Mouse (Mus musculus): ENCODE data around the gene Irs2. TPM values are rescaled to one million over a fixed set of nuclear protein-coding genes. Genes with fewer than 3 reads are reported as not detected.

Gene Irs2
- total and polyA plus RNA-seq, 2 experiments, result 4.8 to 8.6 TPM

DNA sequence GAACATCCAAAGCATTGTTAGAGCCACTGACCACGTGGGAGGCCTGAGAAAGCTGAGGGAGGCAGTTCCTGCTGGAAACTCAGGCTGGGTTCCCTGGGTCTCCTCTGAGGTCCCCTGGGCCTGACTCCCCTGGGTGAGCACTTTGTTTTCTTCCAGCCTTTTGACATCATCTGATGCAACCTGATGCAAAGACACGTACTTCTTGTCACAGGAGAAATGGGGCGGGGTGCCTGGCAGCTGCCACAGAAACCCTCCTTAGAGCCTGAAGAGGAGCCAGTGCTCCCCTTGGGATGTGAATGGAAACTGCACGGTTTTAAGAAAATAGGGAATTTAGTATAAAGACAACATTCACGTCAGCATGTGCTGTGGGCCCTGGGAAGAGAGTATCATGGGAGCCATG, 55.6 kb downstream of the Irs2 start:
- no peak for TF ChIP-seq POLR2A (IDR thresholded peaks at IDR 0.05; ENCODE audit: extremely low read depth, insufficient read depth, low read length)
- TF ChIP-seq CTCF (IDR thresholded peaks at IDR 0.05; ENCODE audit: low read depth, low read length), result no peak
- Histone ChIP-seq H3K27me3 (ENCODE audit: control insufficient read depth, insufficient read depth, low read length) (no peaks in the 10 kb centered on the region), H3K79me2 (ENCODE audit: control insufficient read depth, insufficient read depth, low read length) (no peaks in the 10 kb centered on the region), H3K4me3 (ENCODE audit: insufficient read depth, low read depth, low read length) (no peak overlapping the region), H3K36me3 (ENCODE audit: control insufficient read depth, insufficient read depth, low read length) (no peaks in the 10 kb centered on the region), H3K27ac (replicated peaks; ENCODE audit: insufficient read depth, low read depth, low read length) (no peak overlapping the region), H3K4me1 (ENCODE audit: control insufficient read depth, insufficient read depth, low read length) (peaks cover 9% of the 10 kb centered on the region), H3K9ac (ENCODE audit: low read depth, low read length) (no peak overlapping the region)
- 75% methylated on average over 5 of the region's 5 CpGs for WGBS
- DNase-seq (ENCODE audit: extremely low read depth, low read depth, low spot score), result no peak

DNA sequence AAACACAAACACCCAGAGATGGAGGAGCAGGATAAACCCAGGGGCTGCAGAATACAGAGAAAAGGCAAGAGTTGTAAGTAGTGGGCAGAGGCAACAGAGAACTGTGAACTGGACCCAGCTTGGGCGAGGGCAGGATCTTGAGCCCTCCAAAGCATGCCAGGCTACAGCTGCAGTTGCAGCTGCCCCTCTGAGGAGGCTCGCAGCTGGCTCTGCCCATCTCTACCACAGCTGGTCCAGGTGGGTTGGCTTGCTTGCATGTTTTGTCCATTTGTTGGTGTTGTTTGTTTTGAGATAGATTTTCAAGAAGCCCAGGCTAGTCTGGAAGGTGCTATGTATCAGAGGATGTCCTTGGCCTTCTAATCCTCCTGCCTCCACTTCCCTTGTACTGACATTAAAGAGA, 56.0 kb downstream of the Irs2 start:
- TF ChIP-seq CTCF (IDR thresholded peaks at IDR 0.05; ENCODE audit: low read depth, low read length) (no peak), POLR2A (IDR thresholded peaks at IDR 0.05; ENCODE audit: extremely low read depth, insufficient read depth, low read length) (no peak)
- H3K27me3 ChIP-seq (ENCODE audit: control insufficient read depth, insufficient read depth, low read length), result no peaks in the 10 kb centered on the region
- no peaks in the 10 kb centered on the region for H3K36me3 ChIP-seq (ENCODE audit: control insufficient read depth, insufficient read depth, low read length)
- no peaks in the 10 kb centered on the region for H3K79me2 ChIP-seq (ENCODE audit: control insufficient read depth, insufficient read depth, low read length)
- no peak overlapping the region for H3K9ac ChIP-seq (ENCODE audit: low read depth, low read length)
- no peak overlapping the region for H3K27ac ChIP-seq (replicated peaks; ENCODE audit: insufficient read depth, low read depth, low read length)
- no peak for DNase-seq (ENCODE audit: extremely low read depth, low read depth, low spot score)
- WGBS, result 96% methylated on average over 2 of the region's 2 CpGs
- H3K4me3 ChIP-seq (ENCODE audit: insufficient read depth, low read depth, low read length), result no peak overlapping the region
- peaks cover 10% of the 10 kb centered on the region for H3K4me1 ChIP-seq (ENCODE audit: control insufficient read depth, insufficient read depth, low read length)

- WGBS, result 96% methylated on average over 4 of the region's 4 CpGs
- peaks cover 9% of the 10 kb centered on the region; the same call in 1 of the 2 replicates for H3K4me1 ChIP-seq (ENCODE audit: control insufficient read depth, insufficient read depth, low read length)
- no peaks in the 10 kb centered on the region for H3K27me3 ChIP-seq (ENCODE audit: control insufficient read depth, insufficient read depth, low read length)
- no peaks in the 10 kb centered on the region for H3K36me3 ChIP-seq (ENCODE audit: control insufficient read depth, insufficient read depth, low read length)
- no peak for DNase-seq (ENCODE audit: extremely low read depth, low read depth, low spot score)
- no peak overlapping the region for H3K27ac ChIP-seq (replicated peaks; ENCODE audit: insufficient read depth, low read depth, low read length)
- no peak overlapping the region for H3K9ac ChIP-seq (ENCODE audit: low read depth, low read length)
- TF ChIP-seq CTCF (IDR thresholded peaks at IDR 0.05; ENCODE audit: low read depth, low read length) (no peak), POLR2A (IDR thresholded peaks at IDR 0.05; ENCODE audit: extremely low read depth, insufficient read depth, low read length) (no peak)
- H3K4me3 ChIP-seq (ENCODE audit: insufficient read depth, low read depth, low read length), result no peak overlapping the region
- H3K79me2 ChIP-seq (ENCODE audit: control insufficient read depth, insufficient read depth, low read length), result no peaks in the 10 kb centered on the region
Measured at GRCm38 (mm10) chr8:10951567-10951966, 56.7 kb downstream of the Irs2 start.

- no peaks in the 10 kb centered on the region for H3K79me2 ChIP-seq (ENCODE audit: control insufficient read depth, insufficient read depth, low read length)
- H3K9ac ChIP-seq (ENCODE audit: low read depth, low read length), result 0 out of 2 replicates have a peak overlapping the region, but pooled peaks have one; percentile 6
- H3K4me1 ChIP-seq (ENCODE audit: control insufficient read depth, insufficient read depth, low read length), result peaks cover 14% of the 10 kb centered on the region; the same call in 1 of the 2 replicates
- H3K4me3 ChIP-seq (ENCODE audit: insufficient read depth, low read depth, low read length), result peak overlapping the region; percentile 6; the same call in 1 of the 2 replicates
- no peaks in the 10 kb centered on the region for H3K36me3 ChIP-seq (ENCODE audit: control insufficient read depth, insufficient read depth, low read length)
- no peak overlapping the region for H3K27ac ChIP-seq (replicated peaks; ENCODE audit: insufficient read depth, low read depth, low read length)
- TF ChIP-seq POLR2A (IDR thresholded peaks at IDR 0.05; ENCODE audit: extremely low read depth, insufficient read depth, low read length), result no peak
- TF ChIP-seq CTCF (IDR thresholded peaks at IDR 0.05; ENCODE audit: low read depth, low read length), result no peak
- no peaks in the 10 kb centered on the region for H3K27me3 ChIP-seq (ENCODE audit: control insufficient read depth, insufficient read depth, low read length)
- peak; percentile 51 for DNase-seq (ENCODE audit: extremely low read depth, low read depth, low spot score)
- WGBS, result 5% methylated on average over 23 of the region's 23 CpGs
Measured at GRCm38 (mm10) chr8:10945939-10946740, 62.1 kb downstream of the Irs2 start.

GRCm38 (mm10) chr8:10945490-10945889, 62.8 kb downstream of the Irs2 start:
- Histone ChIP-seq H3K36me3 (ENCODE audit: control insufficient read depth, insufficient read depth, low read length) (no peaks in the 10 kb centered on the region), H3K4me1 (ENCODE audit: control insufficient read depth, insufficient read depth, low read length) (peaks cover 14% of the 10 kb centered on the region; the same call in 1 of the 2 replicates), H3K27ac (replicated peaks; ENCODE audit: insufficient read depth, low read depth, low read length) (no peak overlapping the region), H3K79me2 (ENCODE audit: control insufficient read depth, insufficient read depth, low read length) (no peaks in the 10 kb centered on the region), H3K4me3 (ENCODE audit: insufficient read depth, low read depth, low read length) (no peak overlapping the region), H3K27me3 (ENCODE audit: control insufficient read depth, insufficient read depth, low read length) (no peaks in the 10 kb centered on the region), H3K9ac (ENCODE audit: low read depth, low read length) (no peak overlapping the region)
- no peak for DNase-seq (ENCODE audit: extremely low read depth, low read depth, low spot score)
- 83% methylated on average over 2 of the region's 2 CpGs for WGBS
- TF ChIP-seq POLR2A (IDR thresholded peaks at IDR 0.05; ENCODE audit: extremely low read depth, insufficient read depth, low read length) (no peak), CTCF (IDR thresholded peaks at IDR 0.05; ENCODE audit: low read depth, low read length) (no peak)
